ENCODE assay signal across 10 mouse cellular contexts in the genomic region with DNA sequence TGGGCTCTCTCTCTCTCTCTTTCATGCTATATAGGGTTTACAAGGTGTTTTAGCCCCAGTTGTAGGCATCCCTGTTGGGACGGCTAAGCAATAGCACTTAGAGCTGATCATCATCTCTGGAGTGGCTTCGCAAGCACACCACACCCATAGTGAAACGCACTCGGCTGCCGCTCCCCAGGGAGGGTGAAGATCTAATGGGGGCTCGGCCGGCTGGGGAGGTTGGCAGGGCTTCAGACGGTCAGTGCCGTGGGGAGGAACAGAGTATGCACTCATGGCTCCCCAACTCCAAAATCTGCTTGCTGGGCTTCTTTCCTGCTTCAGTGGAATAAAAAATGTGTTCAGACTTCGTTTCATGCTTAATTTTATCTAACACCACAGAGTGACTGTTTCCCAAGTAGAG.
DNase-seq lines count a peak whose midpoint lies in the region; ATAC-seq and TF ChIP-seq lines count a peak whose summit lies in the region.
"Had no signal": no experiment of that assay in that cellular context is flagged by ENCODE, and none has a peak within 500 bp of the region (broad histone marks: within the 10 kb centered on the region; RNA-seq: fewer than 3 reads in every experiment).

No protein-coding gene starts in this region.

- no peak overlapping the region for H3K4me2 ChIP-seq in embryonic facial prominence, embryonic 14.5 days (ENCODE audit: low read depth, low read length)
- no peak overlapping the region for H3K4me2 ChIP-seq in intestine, embryonic 15.5 days (replicated peaks)
- H3K4me2 ChIP-seq in intestine, postnatal 0 days (replicated peaks; ENCODE audit: low read depth): no peak overlapping the region
- H3K4me2 ChIP-seq in neural tube, embryonic 12.5 days (replicated peaks): 0 out of 2 replicates have a peak overlapping the region, but pooled peaks have one; percentile 14
- no peak overlapping the region for H3K4me2 ChIP-seq in stomach, embryonic 15.5 days

- no peak overlapping the region for H3K4me3 ChIP-seq in embryonic facial prominence, embryonic 14.5 days (ENCODE audit: low read depth, low read length)
- H3K4me3 ChIP-seq in embryonic facial prominence, embryonic 10.5 days: no peak overlapping the region
- H3K4me3 ChIP-seq in intestine, embryonic 15.5 days (replicated peaks): no peak overlapping the region
- H3K4me3 ChIP-seq in intestine, postnatal 0 days (ENCODE audit: low read depth, low read length): no peak overlapping the region
- H3K4me3 ChIP-seq in neural tube, embryonic 12.5 days: no peak overlapping the region
- no peak overlapping the region for H3K4me3 ChIP-seq in stomach, embryonic 15.5 days (replicated peaks)

- no peak for ATAC-seq in embryonic facial prominence, embryonic 14.5 days (ENCODE audit: low read depth)
- ATAC-seq in intestine, embryonic 15.5 days: no peak
- no peak for ATAC-seq in intestine, postnatal 0 days
- no peak for ATAC-seq in neural tube, embryonic 12.5 days (ENCODE audit: low FRiP score, low read depth)
- no peak for ATAC-seq in stomach, embryonic 15.5 days (ENCODE audit: insufficient read depth, low FRiP score, low read depth)
- ATAC-seq: inflammation-experienced regulatory T-cells, adult 6 months; liver, postnatal 0 days had no signal

- TF ChIP-seq CTCF in intestine, postnatal 0 days (IDR thresholded peaks at IDR 0.05; ENCODE audit: low read depth): no peak

- H3K36me3 ChIP-seq in embryonic facial prominence, embryonic 14.5 days (ENCODE audit: control insufficient read depth, insufficient read depth, low read length): no peaks in the 10 kb centered on the region
- H3K36me3 ChIP-seq in embryonic facial prominence, embryonic 10.5 days (replicated peaks): no peaks in the 10 kb centered on the region
- H3K36me3 ChIP-seq in intestine, embryonic 15.5 days: no peaks in the 10 kb centered on the region
- H3K36me3 ChIP-seq in intestine, postnatal 0 days (ENCODE audit: control insufficient read depth, insufficient read depth): no peaks in the 10 kb centered on the region
- H3K36me3 ChIP-seq in neural tube, embryonic 12.5 days: no peaks in the 10 kb centered on the region
- H3K36me3 ChIP-seq in stomach, embryonic 15.5 days: no peaks in the 10 kb centered on the region

- 0 out of 2 replicates have a peak overlapping the region, but pooled peaks have one; percentile 48 for H3K27ac ChIP-seq in embryonic facial prominence, embryonic 14.5 days (replicated peaks; ENCODE audit: low read depth, low read length)
- H3K27ac ChIP-seq in embryonic facial prominence, embryonic 10.5 days (replicated peaks): no peak overlapping the region
- H3K27ac ChIP-seq in intestine, embryonic 15.5 days: 0 out of 2 replicates have a peak overlapping the region, but pooled peaks have one; percentile 30
- H3K27ac ChIP-seq in intestine, postnatal 0 days (ENCODE audit: low read depth, low read length): no peak overlapping the region
- H3K27ac ChIP-seq in neural tube, embryonic 12.5 days: no peak overlapping the region
- 0 out of 2 replicates have a peak overlapping the region, but pooled peaks have one; percentile 36 for H3K27ac ChIP-seq in stomach, embryonic 15.5 days

- no peak overlapping the region for H3K9ac ChIP-seq in embryonic facial prominence, embryonic 14.5 days (ENCODE audit: low read depth, low read length)
- H3K9ac ChIP-seq in intestine, embryonic 15.5 days: no peak overlapping the region
- H3K9ac ChIP-seq in intestine, postnatal 0 days (ENCODE audit: low read depth, low read length): no peak overlapping the region
- no peak overlapping the region for H3K9ac ChIP-seq in neural tube, embryonic 12.5 days
- H3K9ac ChIP-seq in stomach, embryonic 15.5 days: no peak overlapping the region
- H3K9ac ChIP-seq: liver, postnatal 0 days had no signal

- 71% methylated on average over 10 of the region's 10 CpGs for WGBS in embryonic facial prominence, embryonic 14.5 days
- WGBS in embryonic facial prominence, embryonic 10.5 days: 75% methylated on average over 10 of the region's 10 CpGs
- 67% methylated on average over 10 of the region's 10 CpGs for WGBS in intestine, embryonic 15.5 days
- WGBS in intestine, postnatal 0 days: 58% methylated on average over 10 of the region's 10 CpGs
- WGBS in neural tube, embryonic 12.5 days: 74% methylated on average over 10 of the region's 10 CpGs
- 65% methylated on average over 10 of the region's 10 CpGs for WGBS in stomach, embryonic 15.5 days

- no peak for DNase-seq in embryonic facial prominence, embryonic 14.5 days (ENCODE audit: low spot score)
- no peak for DNase-seq in embryonic facial prominence, embryonic 10.5 days (ENCODE audit: low spot score)
- DNase-seq in neural tube, embryonic 10.5 days (ENCODE audit: extremely low spot score, low spot score): no peak
- no peak for DNase-seq in thymus, postnatal 25 days
- DNase-seq: liver, postnatal 0 days had no signal

- no peaks in the 10 kb centered on the region for H3K9me3 ChIP-seq in embryonic facial prominence, embryonic 14.5 days (ENCODE audit: control insufficient read depth, low read length)
- H3K9me3 ChIP-seq in embryonic facial prominence, embryonic 10.5 days: no peaks in the 10 kb centered on the region
- no peaks in the 10 kb centered on the region for H3K9me3 ChIP-seq in intestine, embryonic 15.5 days
- no peaks in the 10 kb centered on the region for H3K9me3 ChIP-seq in intestine, postnatal 0 days (ENCODE audit: control insufficient read depth)
- no peaks in the 10 kb centered on the region for H3K9me3 ChIP-seq in neural tube, embryonic 12.5 days
- no peaks in the 10 kb centered on the region for H3K9me3 ChIP-seq in stomach, embryonic 15.5 days

- H3K4me1 ChIP-seq in embryonic facial prominence, embryonic 14.5 days (ENCODE audit: control insufficient read depth, insufficient read depth, low read length): peaks cover 38% of the 10 kb centered on the region
- H3K4me1 ChIP-seq in embryonic facial prominence, embryonic 10.5 days: peaks cover 38% of the 10 kb centered on the region
- peaks cover 31% of the 10 kb centered on the region for H3K4me1 ChIP-seq in intestine, embryonic 15.5 days (replicated peaks)
- H3K4me1 ChIP-seq in intestine, postnatal 0 days (replicated peaks; ENCODE audit: control insufficient read depth, insufficient read depth, low read length): no peaks in the 10 kb centered on the region; the same call in 1 of the 2 replicates
- peaks cover 60% of the 10 kb centered on the region for H3K4me1 ChIP-seq in neural tube, embryonic 12.5 days
- peaks cover 33% of the 10 kb centered on the region for H3K4me1 ChIP-seq in stomach, embryonic 15.5 days

- H3K27me3 ChIP-seq in embryonic facial prominence, embryonic 14.5 days (replicated peaks; ENCODE audit: control insufficient read depth, insufficient read depth, low read length): no peaks in the 10 kb centered on the region
- H3K27me3 ChIP-seq in embryonic facial prominence, embryonic 10.5 days (replicated peaks; ENCODE audit: low read depth, poor library complexity, severe bottlenecking): no peaks in the 10 kb centered on the region
- H3K27me3 ChIP-seq in intestine, embryonic 15.5 days (replicated peaks): no peaks in the 10 kb centered on the region
- no peaks in the 10 kb centered on the region for H3K27me3 ChIP-seq in intestine, postnatal 0 days (replicated peaks; ENCODE audit: control insufficient read depth, insufficient read depth, low read length)
- no peaks in the 10 kb centered on the region for H3K27me3 ChIP-seq in neural tube, embryonic 12.5 days (replicated peaks)
- no peaks in the 10 kb centered on the region for H3K27me3 ChIP-seq in stomach, embryonic 15.5 days (replicated peaks)

Comparison
In these comparisons a context has a peak if more than half of its experiments do, and no peak if none do; other contexts are left out.
1. H3K27ac ChIP-seq: peak in embryonic facial prominence, embryonic 14.5 days (single experiment), intestine, embryonic 15.5 days (single experiment) and stomach, embryonic 15.5 days (single experiment); none in embryonic facial prominence, embryonic 10.5 days (single experiment), intestine, postnatal 0 days (single experiment) and neural tube, embryonic 12.5 days (single experiment).